Mouse (Mus musculus) ES-Bruce4 (cell line): ENCODE data around the gene D630039A03Rik.

Source experiments
- CTCF ChIP-seq: IDR thresholded peaks from one replicate; pipeline ENCODE4 v1.8.1; 2011; ENCODE audit warnings: low read depth, low read length
- EP300 ChIP-seq: IDR thresholded peaks from 2 replicates; pipeline ENCODE4 v1.6.1; 2011; ENCODE audit warnings: low read depth, low read length; ENCODE audit not compliant: insufficient read depth
- POLR2A ChIP-seq: IDR thresholded peaks from one replicate; pipeline ENCODE4 v1.8.1; 2011; ENCODE audit warnings: low read length; ENCODE audit not compliant: insufficient read depth

GRCm38 (mm10) chr4:57862269-57862986 is 53.7 kb downstream of the D630039A03Rik start:
- TF ChIP-seq POLR2A (no peak), CTCF (no peak), EP300 (no peak)
